Mouse (Mus musculus) cerebellum, adult 2 months (tissue): ENCODE results near the gene Fsd1l. TPM values are rescaled to one million over a fixed set of nuclear protein-coding genes. Genes with fewer than 3 reads are reported as not detected.
"Not testable (repeated sequence)": the region's sequence is repeated elsewhere in the genome, so short reads cannot be mapped to it uniquely, and the experiment has no call there.

Source experiments
- DNase-seq, 2 experiments: peaks; one replicate each; pipeline ENCODE4 v3.0.0; 2021
- H3K27ac ChIP-seq: fragments of 200-500 bp; 2 replicates; pipeline ENCODE4 v1.5.1; 2012; ENCODE audit warnings: low read length, control low read depth, inconsistent platforms; ENCODE audit not compliant: insufficient read depth
- H3K27me3 ChIP-seq: fragments of 200-500 bp; 2 replicates; pipeline ENCODE4 v1.6.1; 2012; ENCODE audit warnings: inconsistent platforms, mild to moderate bottlenecking, low read length, moderate library complexity; ENCODE audit not compliant: control insufficient read depth, insufficient read depth
- H3K4me1 ChIP-seq: fragments of 200-500 bp; 2 replicates; pipeline ENCODE4 v1.6.1; 2011; ENCODE audit warnings: low read length; ENCODE audit not compliant: control insufficient read depth, insufficient read depth
- H3K4me3 ChIP-seq: fragments of 200-500 bp; replicated peaks from 2 replicates; pipeline ENCODE3; 2011; ENCODE audit warnings: mild to moderate bottlenecking, low read depth, low read length, control low read depth; ENCODE audit not compliant: insufficient read depth
- CTCF ChIP-seq: fragments of 200-500 bp; IDR thresholded peaks from 2 replicates; pipeline ENCODE4 v1.5.1; 2011; ENCODE audit warnings: low read depth, mild to moderate bottlenecking, control low read depth, low read length, moderate library complexity, borderline replicate concordance; ENCODE audit not compliant: insufficient read depth
- POLR2A ChIP-seq: fragments of 200-500 bp; IDR thresholded peaks from 2 replicates; pipeline ENCODE4 v1.6.1; 2011; ENCODE audit warnings: low read length, control low read depth, borderline replicate concordance; ENCODE audit not compliant: insufficient read depth
- WGBS: fragments of 180-500 bp; shearing (Covaris S2); methylation state at CpG from one replicate; pipeline ENCODE4 v1.1.7; 2018; 5-methylcytosine and 5-hydroxymethylcytosine counted together
- polyA plus RNA-seq: library from polyadenylated mRNA; depleted of rRNA; stranded (reverse); fragments of >200 nt; gene quantifications from 2 replicates; pipeline ENCODE4 v1.2.3, GENCODE M21; 2012

Fsd1l gene
- polyA plus RNA-seq, 1 experiment: 9.6 TPM

DNA sequence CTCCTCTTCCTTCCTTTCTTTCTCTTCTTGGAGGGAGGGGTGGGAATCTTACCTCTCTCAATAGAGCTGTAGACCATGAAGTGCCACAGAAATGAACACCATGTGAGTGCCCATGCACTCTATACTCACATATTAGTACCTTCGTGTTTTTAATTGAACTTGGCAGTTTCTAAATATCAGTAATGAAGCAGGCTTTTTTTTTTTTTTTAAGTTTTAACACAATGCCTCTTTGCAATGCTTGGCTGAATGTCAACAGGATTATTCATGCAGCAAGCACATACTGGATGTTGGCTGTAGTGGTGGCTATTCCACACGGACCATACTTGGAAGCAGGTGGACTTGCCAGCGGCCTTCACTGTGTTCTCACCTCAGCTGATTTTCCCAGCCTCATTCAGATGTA, 4.1 kb downstream of the Fsd1l start:
- TF ChIP-seq POLR2A (no peak), CTCF (no peak)
- WGBS: 17% methylated on average over 3 of the region's 3 CpGs
- H3K4me1 ChIP-seq: peaks cover 4% of the 10 kb centered on the region
- peak in 1 of 2 experiments; percentile 32 for DNase-seq
- H3K4me3 ChIP-seq: no peak overlapping the region
- no peaks in the 10 kb centered on the region for H3K27me3 ChIP-seq
- no peak overlapping the region for H3K27ac ChIP-seq

GRCm38 (mm10) chr4:53637269-53637909, 6.1 kb downstream of the Fsd1l start:
- H3K4me3 ChIP-seq: no peak overlapping the region
- TF ChIP-seq CTCF: no peak
- no peak for TF ChIP-seq POLR2A
- peak in 1 of 2 experiments; percentile 8 for DNase-seq
- H3K27me3 ChIP-seq: no peaks in the 10 kb centered on the region
- no peak overlapping the region for H3K27ac ChIP-seq
- 40% methylated on average over 7 of the region's 7 CpGs for WGBS
- peaks cover 4% of the 10 kb centered on the region for H3K4me1 ChIP-seq

- H3K27me3 ChIP-seq: no peaks in the 10 kb centered on the region
- no peak for TF ChIP-seq POLR2A
- TF ChIP-seq CTCF: no peak
- 50% methylated on average over 7 of the region's 7 CpGs for WGBS
- peaks cover 4% of the 10 kb centered on the region for H3K4me1 ChIP-seq
- DNase-seq: no peak
- H3K4me3 ChIP-seq: no peak overlapping the region
- H3K27ac ChIP-seq: no peak overlapping the region
Measured at GRCm38 (mm10) chr4:53638549-53639123, 7.4 kb downstream of the Fsd1l start.

GRCm38 (mm10) chr4:53658029-53658428, 26.8 kb downstream of the Fsd1l start:
- no peaks in the 10 kb centered on the region for H3K4me1 ChIP-seq
- no peak overlapping the region for H3K4me3 ChIP-seq
- WGBS: 84% methylated on average over 3 of the region's 3 CpGs
- H3K27ac ChIP-seq: no peak overlapping the region
- TF ChIP-seq CTCF (no peak), POLR2A (no peak)
- DNase-seq: no peak
- H3K27me3 ChIP-seq: no peaks in the 10 kb centered on the region

- no peak for DNase-seq
- Histone ChIP-seq H3K4me3 (no peak overlapping the region), H3K4me1 (no peaks in the 10 kb centered on the region), H3K27ac (no peak overlapping the region), H3K27me3 (no peaks in the 10 kb centered on the region)
- TF ChIP-seq CTCF (no peak), POLR2A (no peak)
Measured at GRCm38 (mm10) chr4:53660711-53661110, 29.4 kb downstream of the Fsd1l start.

- Histone ChIP-seq H3K4me3 (no peak overlapping the region), H3K4me1 (no peaks in the 10 kb centered on the region), H3K27me3 (no peaks in the 10 kb centered on the region), H3K27ac (no peak overlapping the region)
- no peak for DNase-seq
- WGBS: 91% methylated on average over 8 of the region's 8 CpGs
- no peak for TF ChIP-seq POLR2A
- TF ChIP-seq CTCF: no peak
Measured at GRCm38 (mm10) chr4:53682092-53682491, 50.8 kb downstream of the Fsd1l start.

- 92% methylated on average over 4 of the region's 4 CpGs for WGBS
- Histone ChIP-seq H3K4me3 (no peak overlapping the region), H3K27ac (no peak overlapping the region), H3K4me1 (peaks cover 8% of the 10 kb centered on the region), H3K27me3 (no peaks in the 10 kb centered on the region)
- TF ChIP-seq POLR2A (no peak), CTCF (no peak)
- no peak for DNase-seq
Measured at GRCm38 (mm10) chr4:53688965-53689364, 57.7 kb downstream of the Fsd1l start.

GRCm38 (mm10) chr4:53691418-53691817, 60.1 kb downstream of the Fsd1l start:
- H3K27ac ChIP-seq: peak overlapping the region; percentile 78; the same call in 1 of the 2 replicates
- no peaks in the 10 kb centered on the region for H3K27me3 ChIP-seq
- peaks cover 8% of the 10 kb centered on the region for H3K4me1 ChIP-seq
- no peak for TF ChIP-seq POLR2A
- no peak for TF ChIP-seq CTCF
- peak; percentile 49 to 58 for DNase-seq
- 13% methylated on average over 1 of the region's 1 CpGs for WGBS
- no peak overlapping the region for H3K4me3 ChIP-seq

DNA sequence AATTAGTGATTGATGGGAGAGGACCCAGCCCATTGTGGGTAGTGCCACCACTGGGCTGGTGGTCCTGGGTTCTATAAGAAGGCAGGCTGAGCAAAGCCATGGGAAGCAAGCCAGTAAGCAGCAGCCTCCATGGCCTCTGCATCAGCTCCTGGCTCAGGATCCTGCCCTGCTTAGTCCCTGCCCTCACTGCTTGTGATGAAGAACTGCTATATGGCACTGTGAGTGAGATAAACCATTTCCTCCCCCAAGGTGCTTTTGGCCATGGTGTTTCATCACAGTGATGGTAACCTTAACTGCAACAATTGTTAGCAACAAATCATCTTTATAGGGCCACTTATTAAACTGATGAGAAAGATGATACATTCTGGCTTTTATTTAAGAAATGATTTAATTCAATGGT, 77.9 kb downstream of the Fsd1l start:
- DNase-seq, H3K4me1 ChIP-seq, H3K27me3 ChIP-seq, H3K4me3 ChIP-seq, H3K27ac ChIP-seq: not testable (repeated sequence)
